Mouse (Mus musculus) layer of hippocampus, adult 2 months (tissue): Measurements from ENCODE around the gene Rnf11. TPM values are rescaled to one million over a fixed set of nuclear protein-coding genes. Genes with fewer than 3 reads are reported as not detected.

Experiments used
- DNase-seq, 2 experiments: peaks; one replicate each; pipeline ENCODE4 v3.0.0; 2022; ENCODE audit warnings: low spot score in 2 of 2
- H3K27ac ChIP-seq: fragments of 200-600 bp; 2 replicates; pipeline ENCODE4 v1.8.1; 2022
- H3K4me3 ChIP-seq: fragments of 200-600 bp; 2 replicates; pipeline ENCODE4 v1.8.1; 2022; ENCODE audit warnings: mild to moderate bottlenecking
- CTCF ChIP-seq: fragments of 200-600 bp; conservative IDR thresholded peaks from 2 replicates; pipeline ENCODE4 v1.8.1; 2022; ENCODE audit warnings: antibody characterized with exemption, mild to moderate bottlenecking, moderate library complexity
- total RNA-seq, 2 experiments: library from RNA; stranded (reverse); gene quantifications; 2 replicates each; pipeline ENCODE4 v1.2.3; 2021

Gene Rnf11
- total RNA-seq, 2 experiments from 2014 or later = 167 to 177 TPM

DNA sequence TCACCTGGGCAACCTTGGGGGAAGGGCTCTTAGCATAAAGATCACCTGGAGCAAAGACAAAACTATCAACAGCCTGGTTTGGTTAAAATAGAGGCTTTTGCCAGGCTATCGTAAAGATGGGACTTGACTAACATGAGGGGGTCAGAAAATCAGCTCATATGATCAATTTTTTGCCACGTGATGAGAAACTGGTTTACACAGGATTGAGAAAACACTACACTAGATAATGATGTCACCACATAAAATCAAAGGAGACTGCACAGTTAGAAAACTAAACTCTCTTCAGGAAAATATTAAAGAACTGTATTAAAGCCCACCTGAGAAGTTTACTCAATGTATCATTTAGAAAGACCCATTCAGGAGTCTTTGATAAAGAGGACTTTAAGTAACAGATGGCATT is 9.4 kb downstream of the Rnf11 start:
- no peak for TF ChIP-seq CTCF
- peak overlapping the region; percentile 65 for H3K4me3 ChIP-seq
- DNase-seq = no peak
- H3K27ac ChIP-seq = no peak overlapping the region; the same call in 1 of the 2 replicates

DNA sequence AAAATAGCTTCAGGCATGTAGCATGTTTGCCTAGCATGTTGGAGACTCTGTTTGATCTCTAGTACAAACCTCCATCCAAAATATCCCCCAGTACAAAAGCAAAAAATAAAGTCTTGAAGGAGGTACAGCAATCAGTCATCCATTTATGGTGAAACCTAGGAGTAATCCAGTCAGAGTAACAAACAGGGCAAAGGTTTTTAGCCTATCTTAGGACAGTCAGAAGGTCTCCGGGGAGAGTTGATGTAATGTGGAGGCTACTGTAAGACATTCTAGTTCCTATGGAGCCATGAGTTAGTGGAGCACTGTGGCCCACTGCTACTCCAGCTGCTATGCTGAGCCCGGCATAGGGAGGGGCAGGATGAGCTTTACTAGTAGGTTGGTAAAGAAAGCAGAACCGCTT is 12.0 kb downstream of the Rnf11 start:
- TF ChIP-seq CTCF = no peak

DNA sequence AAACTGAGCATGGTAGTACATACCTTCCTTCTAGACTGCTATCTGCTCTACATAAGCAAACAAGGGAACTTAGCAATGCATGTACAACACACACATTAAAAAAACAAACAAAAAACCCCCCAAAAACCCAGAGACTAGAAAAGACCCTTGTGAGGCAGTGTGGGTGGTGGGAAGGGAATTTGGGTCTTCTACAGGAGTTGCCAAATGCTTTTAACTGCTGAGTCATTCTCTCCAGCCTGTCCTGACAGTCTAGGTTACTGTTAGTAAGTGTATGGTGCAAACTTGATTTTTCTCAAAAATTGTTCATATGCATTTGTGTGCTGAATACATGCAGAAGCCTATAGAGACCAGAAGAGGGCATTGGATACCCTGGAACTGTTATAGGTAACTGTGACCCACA is 12.9 kb downstream of the Rnf11 start:
- DNase-seq = no peak
- Histone ChIP-seq H3K4me3 (no peak overlapping the region), H3K27ac (no peak overlapping the region)
- TF ChIP-seq CTCF = 0 out of 2 replicates have a peak, but pooled peaks have one; percentile 9

More for the DNA sequence above, 12.0 kb downstream of the Rnf11 start:
- no peak for DNase-seq
- Histone ChIP-seq H3K4me3 (no peak overlapping the region), H3K27ac (no peak overlapping the region)

DNA sequence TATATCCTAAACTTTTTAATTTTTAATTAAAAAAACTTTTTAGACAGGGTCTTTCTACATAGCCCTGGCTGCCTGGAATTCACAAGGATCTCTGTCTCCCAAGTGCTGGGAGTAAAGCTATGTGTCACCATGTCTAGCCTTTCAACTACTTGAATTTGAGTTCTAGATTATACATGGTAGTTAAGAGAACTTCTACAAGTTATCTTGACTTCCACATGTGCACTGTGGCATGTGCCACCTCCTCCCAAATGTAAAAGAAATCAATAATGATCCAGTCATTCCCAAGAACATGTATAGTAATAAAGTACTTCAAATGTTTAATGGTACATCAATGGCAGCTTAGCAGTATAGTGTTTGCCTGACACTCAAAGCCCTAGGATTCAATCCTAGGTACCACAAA is 16.8 kb downstream of the Rnf11 start:
- no peak for DNase-seq

DNA sequence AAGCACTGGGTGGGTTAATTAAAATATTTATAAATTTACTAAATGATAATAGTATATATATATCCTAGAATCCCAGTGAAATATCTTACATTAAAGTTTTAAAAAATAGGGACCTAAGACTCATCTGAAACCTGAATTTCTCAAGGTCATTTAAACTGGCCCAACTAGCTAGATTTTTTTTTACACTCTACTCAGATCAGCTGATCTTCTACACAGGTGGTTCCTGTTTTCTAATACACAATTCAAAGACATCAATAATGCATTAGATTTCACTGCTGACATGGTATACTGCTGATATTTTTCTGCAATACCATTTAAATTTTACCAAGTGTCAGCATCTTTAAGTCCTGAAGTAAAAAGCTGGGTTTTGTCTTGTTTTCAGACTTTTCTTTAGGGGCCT is 20.6 kb downstream of the Rnf11 start:
- Histone ChIP-seq H3K4me3 (no peak overlapping the region), H3K27ac (no peak overlapping the region)
- DNase-seq = no peak
- TF ChIP-seq CTCF = no peak

More for the DNA sequence above, 16.8 kb downstream of the Rnf11 start:
- Histone ChIP-seq H3K27ac (no peak overlapping the region), H3K4me3 (no peak overlapping the region)
- no peak for TF ChIP-seq CTCF

DNA sequence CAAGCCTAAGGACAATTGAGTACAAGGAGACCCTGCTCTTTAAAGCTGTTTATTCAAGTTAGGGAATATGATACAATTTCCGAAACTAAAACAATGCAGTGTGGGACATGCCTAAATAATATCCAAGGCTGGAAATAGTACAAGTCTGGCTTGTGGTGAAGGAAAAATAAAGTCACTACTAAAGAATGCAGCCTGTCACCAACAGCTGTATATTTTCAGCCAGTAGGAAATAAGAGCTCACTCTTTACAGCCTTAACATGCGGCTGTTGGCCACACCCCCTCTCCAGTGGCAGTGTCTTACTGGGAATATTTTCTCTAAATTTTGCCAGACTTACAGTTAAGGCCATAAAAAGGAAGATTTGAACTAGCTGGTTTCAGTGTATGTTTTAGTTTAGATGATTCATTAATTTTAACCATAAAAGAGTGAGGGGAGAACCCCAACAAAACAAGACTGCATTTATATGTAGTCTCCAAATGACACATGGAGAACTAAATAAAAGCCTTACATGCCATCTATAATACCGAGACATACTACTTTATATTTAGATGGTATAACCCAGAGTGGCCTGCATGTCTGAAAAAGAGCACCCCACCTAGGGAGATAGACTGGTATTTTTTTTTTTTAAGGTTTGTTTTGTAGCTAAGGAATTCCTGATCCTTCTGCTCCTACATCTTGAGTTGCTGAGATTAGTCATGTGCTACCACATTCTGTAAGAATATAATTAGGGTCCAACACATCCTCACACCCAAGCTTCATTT is 23.9 kb downstream of the Rnf11 start:
- TF ChIP-seq CTCF = no peak
- no peak overlapping the region for H3K27ac ChIP-seq
- no peak for DNase-seq
- no peak overlapping the region for H3K4me3 ChIP-seq

DNA sequence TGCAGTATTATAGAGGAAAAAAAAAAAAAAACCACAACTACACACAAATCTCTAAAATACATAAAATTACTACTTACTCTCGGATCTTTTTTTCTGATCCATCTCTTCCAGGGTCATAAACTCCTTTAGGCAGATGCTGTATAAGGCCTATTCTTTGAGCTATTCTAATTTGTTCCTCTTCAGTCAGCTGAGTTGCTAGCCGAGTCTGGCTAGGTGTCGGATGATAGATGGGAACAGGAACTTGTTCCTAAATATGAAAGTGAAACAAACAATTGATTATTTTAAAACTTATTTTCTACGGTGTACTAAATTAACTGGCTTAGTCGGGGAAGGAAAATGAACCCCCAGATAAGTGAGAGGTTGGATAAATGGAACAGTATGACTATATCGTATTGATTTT is 27.7 kb downstream of the Rnf11 start:
- Histone ChIP-seq H3K27ac (no peak overlapping the region), H3K4me3 (no peak overlapping the region)
- no peak for TF ChIP-seq CTCF
- no peak for DNase-seq

DNA sequence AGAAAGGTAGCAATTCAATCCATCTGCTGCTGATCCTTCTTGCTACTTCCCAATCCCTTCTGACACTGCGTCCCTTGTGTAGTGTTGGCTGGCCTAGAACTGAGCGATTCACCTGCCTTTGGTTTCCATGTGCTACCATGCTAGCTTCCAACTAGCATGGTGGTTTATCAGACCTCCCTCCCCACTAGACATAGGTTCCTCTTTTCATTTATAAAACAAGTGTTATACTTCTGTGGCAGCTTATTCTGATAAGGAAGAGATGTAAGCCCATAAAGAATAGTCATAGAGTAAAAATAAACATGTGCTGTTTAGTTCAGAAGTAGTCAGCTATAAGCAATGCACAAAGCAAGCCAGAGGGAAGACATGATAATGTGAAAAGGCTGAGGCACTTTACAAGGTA is 36.0 kb downstream of the Rnf11 start:
- DNase-seq = no peak
- Histone ChIP-seq H3K4me3 (no peak overlapping the region), H3K27ac (no peak overlapping the region)
- TF ChIP-seq CTCF = no peak

DNA sequence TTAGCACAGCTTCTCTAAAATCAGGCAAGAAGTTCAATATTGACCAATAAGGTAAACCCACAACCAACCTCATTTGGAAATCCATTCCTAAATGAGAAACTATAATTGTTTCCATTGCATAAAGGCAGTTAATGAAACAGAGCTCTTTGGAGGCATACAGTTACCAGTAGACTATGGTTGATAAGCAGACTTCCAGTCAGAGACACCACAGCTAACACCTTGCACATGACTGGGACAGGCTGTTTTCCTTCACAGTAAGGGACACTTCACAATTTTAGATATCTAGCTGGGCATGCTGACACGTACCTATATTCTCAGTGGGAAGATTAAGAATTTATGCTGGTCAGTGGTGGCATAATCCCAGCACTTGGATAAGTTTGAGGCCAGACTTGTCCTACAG is 38.6 kb downstream of the Rnf11 start:
- TF ChIP-seq CTCF = no peak

DNA sequence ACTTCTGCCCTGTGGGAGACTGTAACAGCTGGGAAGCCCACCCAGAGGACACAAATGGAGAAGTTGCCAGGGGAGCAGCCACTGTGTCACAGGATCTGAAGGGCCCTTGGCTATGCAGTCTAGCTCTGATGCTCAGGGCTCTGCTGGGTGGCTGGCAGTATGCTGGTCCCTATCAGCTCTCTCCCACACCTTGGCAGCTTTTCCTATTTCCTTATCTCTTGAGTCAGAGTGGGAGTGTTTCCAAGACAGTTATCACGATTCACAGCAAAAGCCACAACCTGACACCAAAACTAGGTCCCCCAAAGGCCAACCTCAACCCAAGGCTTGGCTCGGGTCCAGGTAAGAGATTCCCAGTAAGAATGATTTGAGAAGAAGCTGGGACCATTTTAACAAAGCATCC is 39.1 kb downstream of the Rnf11 start:
- DNase-seq = no peak
- no peak for TF ChIP-seq CTCF
- peak overlapping the region; percentile 9; the same call in 1 of the 2 replicates for H3K27ac ChIP-seq
- no peak overlapping the region for H3K4me3 ChIP-seq

More for the DNA sequence above, 38.6 kb downstream of the Rnf11 start:
- no peak for DNase-seq
- Histone ChIP-seq H3K27ac (no peak overlapping the region), H3K4me3 (no peak overlapping the region)

DNA sequence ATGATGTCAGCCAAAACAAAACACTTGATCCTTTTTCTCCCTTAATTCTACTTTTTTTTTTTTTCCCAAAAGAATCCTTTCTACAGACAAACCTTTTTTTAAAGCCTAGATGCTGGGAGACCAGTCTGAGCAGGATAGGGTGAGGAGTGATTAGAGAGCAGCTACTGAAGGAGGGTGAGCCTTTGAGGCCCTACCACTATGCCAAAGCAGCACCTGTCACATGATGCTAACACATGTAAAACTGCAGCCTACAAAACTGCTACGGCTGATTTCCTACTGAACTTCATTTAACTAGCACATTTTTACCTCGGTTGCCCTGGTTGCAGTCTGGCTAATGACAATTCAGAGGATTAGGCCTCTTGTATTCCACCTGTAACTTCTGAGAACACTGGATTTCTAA is 39.6 kb downstream of the Rnf11 start:
- no peak for TF ChIP-seq CTCF
- no peak overlapping the region for H3K4me3 ChIP-seq
- DNase-seq = no peak
- peak overlapping the region; percentile 9; the same call in 1 of the 2 replicates for H3K27ac ChIP-seq

DNA sequence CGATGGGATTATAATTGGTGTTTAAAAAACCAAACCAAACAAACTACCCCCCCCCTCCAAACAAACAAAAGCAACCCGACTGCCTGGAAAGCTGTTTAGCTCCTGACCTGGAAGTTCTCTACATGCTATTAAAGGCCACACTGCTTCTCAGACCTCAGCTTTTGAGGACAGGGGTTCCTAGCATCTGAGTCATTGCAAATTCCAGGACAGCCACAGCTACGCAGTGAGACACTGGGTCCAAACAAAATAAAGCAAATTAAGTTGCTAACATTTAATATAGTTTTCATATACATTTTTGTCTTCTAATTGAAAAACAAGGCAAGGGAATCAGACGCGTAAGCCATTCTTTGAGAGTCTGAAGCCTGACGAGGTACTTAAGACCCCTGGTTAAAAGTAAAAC is 40.1 kb downstream of the Rnf11 start:
- Histone ChIP-seq H3K27ac (no peak overlapping the region), H3K4me3 (no peak overlapping the region)
- TF ChIP-seq CTCF = no peak
- no peak for DNase-seq

DNA sequence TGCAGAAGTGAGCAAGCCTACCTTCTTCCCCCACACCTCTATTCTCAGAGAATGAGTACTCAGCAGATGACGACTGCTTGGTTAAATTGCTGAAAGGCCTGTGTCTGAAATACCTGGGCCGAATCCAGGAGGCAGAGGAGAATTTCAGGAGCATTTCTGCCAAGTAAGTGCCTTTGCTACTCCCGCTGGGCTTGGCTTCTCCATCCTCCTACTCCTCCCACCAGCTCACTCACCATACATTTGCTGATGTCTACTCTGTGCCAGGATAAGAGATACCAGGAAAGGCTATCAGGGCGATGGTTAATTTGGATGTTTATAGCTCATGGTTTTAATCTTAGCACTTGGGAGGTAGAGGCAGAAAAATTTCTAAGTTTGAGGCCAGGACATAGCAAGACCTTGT is 41.9 kb downstream of the Rnf11 start:
- peak in 1 of 2 experiments; percentile 22 for DNase-seq
- no peak for TF ChIP-seq CTCF
- no peak overlapping the region for H3K4me3 ChIP-seq
- no peak overlapping the region for H3K27ac ChIP-seq

DNA sequence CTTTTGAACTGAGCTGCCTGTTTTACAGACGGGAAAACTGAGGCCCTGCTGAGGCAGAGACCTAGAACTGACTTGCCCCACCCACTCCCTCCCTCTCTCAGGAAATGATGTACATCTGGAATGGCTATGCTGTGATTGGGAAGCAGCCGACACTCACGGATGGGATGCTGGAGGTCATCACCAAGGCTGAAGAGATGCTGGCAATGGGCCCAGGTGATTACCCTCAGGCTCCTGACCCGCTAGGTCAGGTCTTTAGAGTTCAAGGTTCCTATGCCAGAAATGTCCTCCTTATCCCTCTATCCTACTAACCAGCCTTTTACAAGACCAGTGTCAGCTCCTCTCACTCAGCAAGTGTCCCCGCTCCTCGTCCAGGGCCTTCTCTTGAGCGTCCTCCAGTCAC is 42.4 kb downstream of the Rnf11 start:
- DNase-seq = no peak
- H3K4me3 ChIP-seq = no peak overlapping the region
- no peak for TF ChIP-seq CTCF
- no peak overlapping the region for H3K27ac ChIP-seq
